Comparison of ENCODE assay signal across 8 mouse cellular contexts in the genomic region with DNA sequence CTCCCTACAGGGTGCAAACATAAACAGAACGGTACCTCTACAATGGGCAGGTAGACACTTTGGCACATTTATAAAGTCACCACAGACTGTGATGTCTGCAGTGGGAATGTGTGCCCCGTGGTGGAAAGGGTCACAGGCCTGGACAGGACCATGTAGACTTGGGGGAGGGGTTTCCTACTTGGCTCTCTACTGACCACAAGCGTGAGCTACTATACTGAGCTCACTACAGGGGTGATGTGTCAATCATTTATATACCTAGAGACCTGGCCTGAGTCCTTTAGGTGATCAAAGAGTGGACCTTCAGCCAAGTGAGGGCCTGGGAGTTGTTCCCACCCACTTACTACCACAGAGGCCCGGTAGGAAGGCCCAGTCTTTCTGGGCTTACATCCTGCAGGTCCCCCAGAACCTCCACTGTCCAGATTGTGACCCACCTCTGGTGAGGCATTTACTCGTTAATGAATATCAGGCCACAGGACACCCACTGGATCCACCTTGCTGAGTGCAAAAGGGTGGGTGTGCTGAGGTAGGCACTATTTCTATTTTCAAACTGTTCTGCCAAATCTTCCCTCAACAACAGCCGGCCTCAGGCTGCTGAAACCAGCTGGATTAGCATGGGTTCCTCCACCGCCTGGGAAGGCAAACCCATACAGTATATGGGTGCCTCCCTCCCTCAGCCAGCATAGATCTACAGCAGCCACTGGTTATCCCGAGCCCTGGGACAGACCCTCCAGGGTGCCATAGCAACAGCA. TPM values are rescaled to one million over a fixed set of nuclear protein-coding genes. Genes with fewer than 3 reads are reported as not detected.
DNase-seq lines count a peak whose midpoint lies in the region; ATAC-seq lines count a peak whose summit lies in the region.

No protein-coding gene starts in this region.

- intact Hi-C loops in left cerebral cortex, postnatal 4 days (cut with DNase I), result no loop called here

- no peak for DNase-seq in heart, adult 9 months (ENCODE audit: low spot score in 2 of 2)
- DNase-seq in right cerebral cortex, postnatal 10 days (ENCODE audit: low spot score in 2 of 2), result peak; percentile 38 to 44
- no peak for DNase-seq in right cerebral cortex, postnatal 14 days
- DNase-seq in kidney, adult 8-10 months, result peak; percentile 58 to 71
- no peak for DNase-seq in left cerebral cortex, postnatal 4 days

- no peaks in the 10 kb centered on the region for H3K9me3 ChIP-seq in heart, embryonic 13.5 days
- no peaks in the 10 kb centered on the region for H3K9me3 ChIP-seq in midbrain, embryonic 15.5 days

- peaks cover 53% of the 10 kb centered on the region for H3K4me1 ChIP-seq in heart, embryonic 13.5 days
- no peaks in the 10 kb centered on the region for H3K4me1 ChIP-seq in midbrain, embryonic 15.5 days

- peak overlapping the region; percentile 66 for H3K27ac ChIP-seq in heart, embryonic 13.5 days (replicated peaks)
- no peak overlapping the region for H3K27ac ChIP-seq in midbrain, embryonic 15.5 days

- H3K27me3 ChIP-seq in heart, embryonic 13.5 days (replicated peaks), result no peaks in the 10 kb centered on the region
- no peaks in the 10 kb centered on the region for H3K27me3 ChIP-seq in midbrain, embryonic 15.5 days (replicated peaks)

- peak overlapping the region; percentile 48 for H3K9ac ChIP-seq in heart, embryonic 13.5 days
- no peak overlapping the region for H3K9ac ChIP-seq in midbrain, embryonic 15.5 days

- no peak for ATAC-seq in heart, embryonic 13.5 days (ENCODE audit: extremely low read depth, insufficient number of reproducible peaks, low FRiP score, low TSS enrichment)
- ATAC-seq in midbrain, embryonic 15.5 days (replicated peaks), result peak; percentile 51
- ATAC-seq in megakaryocyte-erythroid progenitor cell, adult 5-6 weeks (replicated peaks; ENCODE audit: low FRiP score, low TSS enrichment, poor library complexity, severe bottlenecking), result no peak

- H3K4me2 ChIP-seq in heart, embryonic 13.5 days, result no peak overlapping the region
- H3K4me2 ChIP-seq in midbrain, embryonic 15.5 days, result no peak overlapping the region

- WGBS in heart, embryonic 13.5 days, result 67% methylated on average over 8 of the region's 8 CpGs
- 81% methylated on average over 8 of the region's 8 CpGs for WGBS in midbrain, embryonic 15.5 days

- H3K36me3 ChIP-seq in heart, embryonic 13.5 days, result peaks cover 65% of the 10 kb centered on the region
- peaks cover 25% of the 10 kb centered on the region for H3K36me3 ChIP-seq in midbrain, embryonic 15.5 days (replicated peaks)

- no peak overlapping the region for H3K4me3 ChIP-seq in heart, embryonic 13.5 days
- no peak overlapping the region for H3K4me3 ChIP-seq in midbrain, embryonic 15.5 days

RNA-seq across cellular contexts. Expression of gene Klf2, which starts 34.3 kb away (rescaled TPM):
- polyA plus RNA-seq in heart, embryonic 13.5 days (2015; fragmentation: Nextera tagmentation; extraction: Ambion mirVana), result 14.2 and 15.1 TPM in 2 replicates
- 4.7 and 5.4 TPM in 2 replicates for polyA plus RNA-seq in midbrain, embryonic 15.5 days (2015; fragmentation: Nextera tagmentation; extraction: Ambion mirVana)
- total RNA-seq in megakaryocyte-erythroid progenitor cell, adult 5-6 weeks (2014; fragmentation: Nextera tagmentation), result 4.0 and 4.4 TPM in 2 replicates
- 2.3 and 5.1 TPM in 2 replicates for total RNA-seq in megakaryocyte-erythroid progenitor cell, adult 5-6 weeks (2017)
- 10 to 100 TPM; 13.1 to 15.1 TPM for total RNA-seq in left cerebral cortex, postnatal 4 days (2021)

RNA-seq across cellular contexts. Expression of gene Gm10282, which starts 48.1 kb away (rescaled TPM):
- 15.9 and 19.4 TPM in 2 replicates for polyA plus RNA-seq in heart, embryonic 13.5 days (2015; fragmentation: Nextera tagmentation; extraction: Ambion mirVana)
- polyA plus RNA-seq in midbrain, embryonic 15.5 days (2015; fragmentation: Nextera tagmentation; extraction: Ambion mirVana), result 9.0 and 11.9 TPM in 2 replicates
- total RNA-seq in megakaryocyte-erythroid progenitor cell, adult 5-6 weeks (2014; fragmentation: Nextera tagmentation), result 6.8 and 12.5 TPM in 2 replicates
- total RNA-seq in megakaryocyte-erythroid progenitor cell, adult 5-6 weeks (2017), result 7.4 and 11.2 TPM in 2 replicates
- 10 to 100 TPM; 18.5 to 19.4 TPM for total RNA-seq in left cerebral cortex, postnatal 4 days (2021)

Comparison
In these comparisons a context has a peak if more than half of its experiments do, and no peak if none do; other contexts are left out.
1. DNase-seq: peak in right cerebral cortex, postnatal 10 days (2 of 2) and kidney, adult 8-10 months (2 of 2); none in heart, adult 9 months (0 of 2), right cerebral cortex, postnatal 14 days (single experiment) and left cerebral cortex, postnatal 4 days (single experiment).